Comparison of ENCODE assay signal across 9 mouse cellular contexts in the genomic region with DNA sequence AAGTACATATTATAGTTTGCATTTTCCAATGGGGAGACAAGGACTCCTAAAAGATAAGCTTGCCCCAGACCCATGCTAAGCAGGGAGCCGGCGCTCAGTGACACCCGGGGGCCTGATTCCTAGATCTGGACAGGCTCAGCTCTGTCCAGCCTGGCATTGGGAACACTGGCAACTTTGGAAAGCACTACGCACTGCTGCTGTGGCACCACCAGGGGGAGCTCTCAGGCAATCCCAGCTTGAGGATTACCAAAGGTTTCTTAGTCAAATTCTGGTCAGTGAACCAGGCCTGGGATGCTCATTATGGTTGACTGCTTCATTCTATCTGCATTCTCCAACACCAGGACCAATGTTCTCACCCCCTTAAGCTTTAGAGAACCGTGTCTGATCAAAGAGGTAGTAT. TPM values are rescaled to one million over a fixed set of nuclear protein-coding genes. Genes with fewer than 3 reads are reported as not detected.
DNase-seq lines count a peak whose midpoint lies in the region; ATAC-seq and TF ChIP-seq lines count a peak whose summit lies in the region.
"Had no signal": no experiment of that assay in that cellular context is flagged by ENCODE, and none has a peak within 500 bp of the region (broad histone marks: within the 10 kb centered on the region; RNA-seq: fewer than 3 reads in every experiment).

No protein-coding gene starts in this region.

- H3K4me3 ChIP-seq in left cerebral cortex, adult 2 months = no peak overlapping the region
- no peak overlapping the region for H3K4me3 ChIP-seq in MEL (ENCODE audit: control insufficient read depth in 1 of 2, insufficient read depth in 1 of 2, low read depth in 2 of 2, low read length in 2 of 2)
- H3K4me3 ChIP-seq in midbrain, postnatal 0 days (ENCODE audit: low read depth, low read length) = no peak overlapping the region
- H3K4me3 ChIP-seq: midbrain, embryonic 12.5 days had no signal

- no peak overlapping the region for H3K9ac ChIP-seq in MEL (ENCODE audit: control insufficient read depth, low read depth, low read length, poor library complexity, severe bottlenecking)
- H3K9ac ChIP-seq in midbrain, postnatal 0 days (replicated peaks; ENCODE audit: low read length, poor library complexity, severe bottlenecking) = no peak overlapping the region
- H3K9ac ChIP-seq: midbrain, embryonic 12.5 days had no signal

- peak; percentile 98 for TF ChIP-seq CTCF in left cerebral cortex, adult 2 months (IDR thresholded peaks at IDR 0.05)
- TF ChIP-seq CTCF in MEL (IDR thresholded peaks at IDR 0.05 in 2 of 3, conservative IDR thresholded peaks at IDR 0.05 in 1 of 3; ENCODE audit: control insufficient read depth in 1 of 3, insufficient read depth in 1 of 3, low read depth in 2 of 3, low read length in 3 of 3, poor library complexity in 1 of 3, severe bottlenecking in 1 of 3) = peak; percentile 94 to 99 (median 97)
- TF ChIP-seq CTCF in midbrain, postnatal 0 days (IDR thresholded peaks at IDR 0.05) = peak; percentile 80

- no peaks in the 10 kb centered on the region for H3K79me2 ChIP-seq in MEL (ENCODE audit: control insufficient read depth, insufficient read depth, low read length, poor library complexity)

- no peaks in the 10 kb centered on the region; a peak in 1 of 4 replicates for H3K36me3 ChIP-seq in MEL (ENCODE audit: control insufficient read depth in 1 of 2, insufficient read depth in 2 of 2, low read length in 2 of 2)
- peaks cover 11% of the 10 kb centered on the region; the same call in 1 of the 2 replicates for H3K36me3 ChIP-seq in midbrain, postnatal 0 days (ENCODE audit: insufficient read depth, low read length)

- WGBS in midbrain, postnatal 0 days = 31% methylated on average over 5 of the region's 5 CpGs

- TF ChIP-seq EP300 in MEL (IDR thresholded peaks at IDR 0.05; ENCODE audit: low read depth in 1 of 2, low read length in 2 of 2) = no peak

- no peak overlapping the region for H3K27ac ChIP-seq in left cerebral cortex, adult 2 months
- H3K27ac ChIP-seq in MEL (ENCODE audit: control insufficient read depth, low read depth, low read length) = no peak overlapping the region
- H3K27ac ChIP-seq in midbrain, postnatal 0 days (ENCODE audit: low read depth, low read length) = no peak overlapping the region
- H3K27ac ChIP-seq: midbrain, embryonic 12.5 days had no signal

- no peak for ATAC-seq in midbrain, postnatal 0 days (ENCODE audit: low FRiP score)
- no peak for ATAC-seq in inflammation-experienced regulatory T-cells, adult 6 months

- H3K4me1 ChIP-seq in MEL (ENCODE audit: control insufficient read depth in 1 of 2, insufficient read depth in 2 of 2, low read length in 2 of 2) = no peaks in the 10 kb centered on the region
- no peaks in the 10 kb centered on the region for H3K4me1 ChIP-seq in midbrain, postnatal 0 days (ENCODE audit: insufficient read depth, low read length)

- no peaks in the 10 kb centered on the region for H3K27me3 ChIP-seq in MEL (ENCODE audit: control insufficient read depth in 1 of 2, insufficient read depth in 2 of 2, low read length in 2 of 2)
- H3K27me3 ChIP-seq in midbrain, postnatal 0 days (ENCODE audit: insufficient read depth, low read length) = no peaks in the 10 kb centered on the region

- peak; percentile 50 for TF ChIP-seq RAD21 in MEL (IDR thresholded peaks at IDR 0.05; ENCODE audit: low read depth, low read length)

- intact Hi-C loops in left cerebral cortex, adult 2 months (cut with DNase I) = no loop called here

- peak; percentile 56 to 73 for DNase-seq in left cerebral cortex, adult 2 months (ENCODE audit: extremely low spot score in 1 of 2, low spot score in 2 of 2)
- no peak for DNase-seq in left cerebral cortex, adult 11 months (ENCODE audit: low spot score)
- peak; percentile 70 for DNase-seq in MEL (ENCODE audit: low read depth, low spot score)
- DNase-seq in brain, adult 2 months (ENCODE audit: low read depth, low spot score) = peak; percentile 85
- peak; percentile 68 for DNase-seq in forelimb bud, embryonic 11.5 days (ENCODE audit: low read depth, low spot score)
- peak; percentile 69 to 87 for DNase-seq in layer of hippocampus, postnatal 25 days (ENCODE audit: extremely low spot score in 1 of 2, low spot score in 1 of 2)
- peak; percentile 75 for DNase-seq in midbrain, postnatal 0 days (ENCODE audit: low spot score)

- no peaks in the 10 kb centered on the region for H3K9me3 ChIP-seq in MEL (replicated peaks; ENCODE audit: insufficient read depth, low read length)
- no peaks in the 10 kb centered on the region for H3K9me3 ChIP-seq in midbrain, postnatal 0 days (ENCODE audit: low read length)
- H3K9me3 ChIP-seq: midbrain, embryonic 12.5 days had no signal

- TF ChIP-seq POLR2A in MEL (IDR thresholded peaks at IDR 0.05; ENCODE audit: control insufficient read depth in 1 of 2, insufficient read depth in 1 of 2, low read depth in 1 of 2, low read length in 2 of 2, poor library complexity in 1 of 2) = no peak

- no peak overlapping the region for H3K4me2 ChIP-seq in midbrain, postnatal 0 days (ENCODE audit: low read depth, low read length, poor library complexity, severe bottlenecking)
- H3K4me2 ChIP-seq: midbrain, embryonic 12.5 days had no signal

TF ChIP-seq in MEL, 35 proteins besides CTCF, POLR2A, EP300 and RAD21:
- TF ChIP-seq HCFC1 (IDR thresholded peaks at IDR 0.05; ENCODE audit: low read depth, low read length) (no peak), ZC3H11A (IDR thresholded peaks at IDR 0.05; ENCODE audit: low read depth, low read length) (peak; percentile 38), SMC3 (IDR thresholded peaks at IDR 0.05; ENCODE audit: low read depth, low read length) (peak; percentile 67), MAX (IDR thresholded peaks at IDR 0.05; ENCODE audit: low read length) (no peak)
TF ChIP-seq in MEL: peak in this region for 2.

RNA-seq across cellular contexts. Expression of gene Tbc1d16, which starts 21.7 kb away (rescaled TPM):
- 10 to 100 TPM; 25.2 to 34.6 TPM for total RNA-seq in left cerebral cortex, adult 2 months (2021)
- total RNA-seq in MEL (2012; rRNA removed) = 12.0 and 13.6 TPM in 2 replicates
- 10 to 100 TPM in 1 of 2 experiments, not detected in 1; 19.2 TPM for polyA plus RNA-seq in MEL (2012; ENCODE audit: insufficient read depth in 1 of 2, insufficient read length in 2 of 2, low read depth in 1 of 2, low replicate concordance in 2 of 2, missing spikeins in 1 of 2)
- 10 to 100 TPM; 53.6 to 55.9 TPM for total RNA-seq in layer of hippocampus, postnatal 25 days (2021)
- 152 and 156 TPM in 2 replicates for total RNA-seq in midbrain, postnatal 0 days (2014; rRNA removed)
- polyA plus RNA-seq in midbrain, postnatal 0 days (2015; fragmentation: Nextera tagmentation; extraction: Ambion mirVana) = 43.1 and 43.5 TPM in 2 replicates
- polyA plus RNA-seq in inflammation-experienced regulatory T-cells, adult 6 months (2017; shearing (Covaris generic)) = under 1 TPM; 0.20 to 0.55 (median 0.33) TPM

RNA-seq across cellular contexts. Expression of gene Ccdc40, which starts 21.8 kb away (rescaled TPM):
- 1 to 10 TPM; 1.3 to 1.5 TPM for total RNA-seq in left cerebral cortex, adult 2 months (2021)
- 0.46 and 0.92 TPM in 2 replicates for total RNA-seq in MEL (2012; rRNA removed)
- polyA plus RNA-seq in MEL (2012; ENCODE audit: insufficient read depth in 1 of 2, insufficient read length in 2 of 2, low read depth in 1 of 2, low replicate concordance in 2 of 2, missing spikeins in 1 of 2) = 1 to 10 TPM in 1 of 2 experiments, not detected in 1; 1.9 TPM
- total RNA-seq in layer of hippocampus, postnatal 25 days (2021) = 1 to 10 TPM; 1.5 to 5.5 TPM
- total RNA-seq in midbrain, postnatal 0 days (2014; rRNA removed) = 13.3 and 22.7 TPM in 2 replicates
- 10.3 and 13.3 TPM in 2 replicates for polyA plus RNA-seq in midbrain, postnatal 0 days (2015; fragmentation: Nextera tagmentation; extraction: Ambion mirVana)
- 1 to 10 TPM; 1.6 to 4.2 (median 3.3) TPM for polyA plus RNA-seq in inflammation-experienced regulatory T-cells, adult 6 months (2017; shearing (Covaris generic))
